Mouse (Mus musculus): ENCODE measurements around the gene Lin28a.

- TF ChIP-seq ZC3H11A (IDR thresholded peaks at IDR 0.05; ENCODE audit: low read depth, low read length) (no peak), GABPA (IDR thresholded peaks at IDR 0.05; ENCODE audit: low read depth, low read length) (no peak), SIN3A (IDR thresholded peaks at IDR 0.05; ENCODE audit: low read length) (no peak)
Observed at GRCm38 (mm10) chr4:134041317-134042123, 22.9 kb upstream of the Lin28a start.

Measured in MEL (cell line).